Mouse (Mus musculus) c-Kit-negative CD71-positive TER-119-positive erythroid progenitor cells, embryonic 14.5 days (primary cell): Measurements from ENCODE around the gene Pcif1.

ENCODE experiments used
- DNase-seq: peaks from one replicate; pipeline ENCODE4 v3.0.0-alpha.2; 2013; ENCODE audit warnings: low read depth, low spot score

Gene Pcif1

DNA sequence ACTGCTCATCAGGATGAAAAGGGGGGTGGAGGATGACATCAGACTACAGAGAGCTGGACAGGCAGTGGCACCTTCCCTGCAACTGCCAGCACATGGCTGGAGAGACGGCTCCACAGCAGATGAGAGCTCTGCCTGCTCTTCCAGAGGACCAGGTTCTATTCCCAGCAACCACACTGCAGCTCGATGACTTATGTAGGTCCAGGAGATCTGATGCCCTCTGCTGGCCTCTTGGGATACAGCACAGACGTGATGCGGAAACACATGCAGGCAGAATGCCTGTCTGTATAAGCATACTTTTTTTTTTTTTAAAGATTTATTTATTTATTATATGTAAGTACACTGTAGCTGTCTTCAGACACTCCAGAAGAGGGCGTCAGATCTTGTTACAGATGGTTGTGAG, 39.2 kb downstream of the Pcif1 start:
- DNase-seq: peak; percentile 22

GRCm38 (mm10) chr2:164921984-164922383, 42.9 kb downstream of the Pcif1 start:
- DNase-seq: no peak

DNA sequence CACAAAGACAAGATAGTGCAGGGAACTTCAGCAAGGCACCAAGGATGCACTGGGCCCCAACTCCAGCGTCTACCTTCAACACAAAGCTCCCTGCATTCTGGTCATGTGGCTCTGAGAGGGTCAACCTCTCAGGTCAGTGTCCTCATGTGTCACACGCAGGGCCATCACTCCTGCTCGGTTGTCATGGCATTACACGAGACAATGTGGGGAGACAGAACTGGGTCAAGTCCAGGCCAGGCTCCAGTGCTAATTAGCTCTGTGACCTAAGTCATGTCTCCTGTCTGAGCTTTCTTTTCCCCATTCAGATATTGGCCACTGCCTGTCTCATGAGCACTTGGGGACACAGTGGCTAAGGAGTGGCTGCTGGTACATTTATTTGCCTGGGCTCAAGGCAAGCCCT, 44.2 kb downstream of the Pcif1 start:
- DNase-seq: no peak

DNA sequence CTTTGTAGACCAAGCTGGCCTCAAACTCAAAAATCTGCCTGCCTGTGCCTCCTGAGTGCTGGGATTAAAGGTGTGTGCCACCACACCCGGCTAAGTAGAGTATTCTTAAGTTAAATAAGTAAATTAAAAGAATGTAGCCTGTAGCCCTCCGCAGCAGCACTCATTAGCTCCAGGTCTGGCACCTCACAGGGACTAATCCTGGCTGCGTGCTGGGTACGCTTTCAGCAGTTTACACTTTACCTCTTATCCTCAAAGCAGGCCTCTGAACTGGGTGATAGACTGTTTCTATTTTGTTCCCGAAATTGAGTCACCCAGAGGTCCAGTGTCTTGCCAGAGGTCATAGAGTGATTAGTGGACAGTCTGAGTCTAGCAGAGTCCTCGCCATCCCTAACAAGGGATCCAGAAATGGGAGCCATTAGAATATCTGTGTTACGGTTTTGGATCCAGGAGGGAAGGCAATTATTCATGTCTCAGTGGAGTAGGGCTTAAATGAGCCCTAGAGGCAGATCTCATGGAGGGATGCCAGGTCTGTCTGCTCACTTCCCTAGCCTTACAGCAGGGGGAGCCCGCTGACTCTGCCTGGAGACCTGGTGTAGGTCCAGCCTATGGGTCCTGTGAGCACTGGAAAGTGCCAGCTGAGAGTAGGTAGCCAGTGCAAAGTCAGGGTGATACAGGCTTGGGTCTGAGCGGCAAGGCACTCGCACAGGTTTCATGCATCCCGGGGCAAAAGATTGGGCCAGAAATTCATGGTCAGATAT, 45.2 kb downstream of the Pcif1 start:
- DNase-seq: no peak

- DNase-seq: no peak
These were observed 51.8 kb downstream of the Pcif1 start for GRCm38 (mm10) chr2:164930706-164931581.

DNA sequence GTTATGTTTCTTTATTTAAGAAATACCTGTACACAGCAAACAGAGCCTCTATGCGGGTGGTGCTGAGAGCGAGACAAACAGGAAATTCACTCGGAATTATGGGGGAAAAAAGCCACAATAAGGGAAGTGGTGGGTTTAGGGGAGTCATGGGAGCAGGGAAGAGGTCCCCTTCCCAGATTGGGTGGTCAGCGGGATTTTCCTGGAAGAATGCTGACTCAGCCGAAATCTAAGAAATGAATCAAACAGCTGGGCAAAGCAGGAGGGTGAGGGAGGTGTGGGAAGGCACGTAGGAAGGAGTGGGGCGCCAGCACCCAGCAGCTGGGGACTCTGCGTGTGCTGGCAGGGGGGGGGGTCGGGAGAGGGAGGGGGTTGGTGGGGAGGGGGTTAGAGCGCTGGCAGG, 54.4 kb downstream of the Pcif1 start:
- no peak for DNase-seq

DNA sequence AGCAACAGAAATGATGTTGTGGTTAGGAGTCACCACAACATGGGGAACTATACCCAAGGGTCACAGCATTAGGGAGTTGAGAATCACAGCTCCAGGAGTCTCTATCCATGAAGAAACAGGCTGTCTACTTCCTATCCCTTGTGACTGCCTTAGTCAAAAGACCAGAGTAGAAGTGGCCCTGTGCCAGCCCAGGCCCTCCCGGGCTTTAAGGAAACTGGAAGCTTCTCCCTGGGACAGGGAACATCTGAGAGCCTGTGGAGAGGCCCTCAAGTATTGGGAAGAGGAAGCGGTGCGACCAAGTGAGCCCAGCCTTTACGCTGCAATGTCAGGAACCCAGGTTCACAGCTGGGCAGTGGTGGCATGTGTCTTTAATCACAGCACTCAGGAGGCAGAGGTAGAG, 56.9 kb downstream of the Pcif1 start:
- DNase-seq: no peak

DNA sequence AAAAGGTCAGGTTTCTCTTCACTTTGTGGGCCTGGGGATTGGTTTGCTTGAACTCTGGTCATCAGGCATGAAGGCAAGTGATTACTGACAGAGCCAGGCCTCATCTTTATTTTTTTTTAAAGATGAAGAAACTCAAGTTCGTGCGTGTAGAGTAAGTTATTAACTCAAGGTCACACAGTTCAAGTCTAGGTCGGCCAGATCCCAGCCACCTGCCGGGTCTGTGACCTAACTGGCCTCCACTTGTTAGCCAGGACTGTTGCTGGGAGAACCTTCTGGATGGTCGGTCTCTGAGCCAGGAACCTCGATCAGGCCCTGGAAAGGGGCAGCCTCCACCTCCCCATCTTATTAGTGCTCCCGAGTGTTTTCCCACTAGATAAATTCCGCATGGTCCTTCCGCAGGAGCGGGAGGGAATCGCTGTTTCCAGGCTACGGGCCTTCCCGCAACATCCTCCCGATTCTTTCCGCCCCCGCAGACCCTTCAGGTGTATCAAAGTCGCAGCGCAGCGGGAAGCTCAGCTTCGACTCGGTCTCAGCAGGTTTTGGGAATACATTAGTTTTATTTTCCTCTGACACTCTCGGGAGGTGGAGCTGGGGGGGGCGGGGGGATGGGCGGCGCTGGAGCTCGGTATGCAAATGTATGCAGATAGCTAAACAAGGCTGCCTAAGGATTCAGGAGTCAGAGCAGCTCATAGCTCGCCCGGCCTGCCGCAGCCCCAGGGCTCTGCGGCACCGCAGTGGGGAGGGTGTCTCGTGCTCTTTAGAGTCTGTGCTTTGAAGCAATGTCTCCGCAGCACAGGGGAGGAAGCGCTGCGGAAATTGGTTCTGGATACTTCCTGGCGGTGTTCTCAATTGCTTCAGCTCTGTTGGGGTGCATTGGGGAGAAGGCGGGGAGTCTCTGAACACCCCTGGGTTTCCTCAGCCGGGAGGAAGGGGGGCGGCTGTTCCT, 59.3 kb downstream of the Pcif1 start:
- DNase-seq: no peak

- no peak for DNase-seq
These were observed 60.0 kb downstream of the Pcif1 start for GRCm38 (mm10) chr2:164939106-164939505.

DNA sequence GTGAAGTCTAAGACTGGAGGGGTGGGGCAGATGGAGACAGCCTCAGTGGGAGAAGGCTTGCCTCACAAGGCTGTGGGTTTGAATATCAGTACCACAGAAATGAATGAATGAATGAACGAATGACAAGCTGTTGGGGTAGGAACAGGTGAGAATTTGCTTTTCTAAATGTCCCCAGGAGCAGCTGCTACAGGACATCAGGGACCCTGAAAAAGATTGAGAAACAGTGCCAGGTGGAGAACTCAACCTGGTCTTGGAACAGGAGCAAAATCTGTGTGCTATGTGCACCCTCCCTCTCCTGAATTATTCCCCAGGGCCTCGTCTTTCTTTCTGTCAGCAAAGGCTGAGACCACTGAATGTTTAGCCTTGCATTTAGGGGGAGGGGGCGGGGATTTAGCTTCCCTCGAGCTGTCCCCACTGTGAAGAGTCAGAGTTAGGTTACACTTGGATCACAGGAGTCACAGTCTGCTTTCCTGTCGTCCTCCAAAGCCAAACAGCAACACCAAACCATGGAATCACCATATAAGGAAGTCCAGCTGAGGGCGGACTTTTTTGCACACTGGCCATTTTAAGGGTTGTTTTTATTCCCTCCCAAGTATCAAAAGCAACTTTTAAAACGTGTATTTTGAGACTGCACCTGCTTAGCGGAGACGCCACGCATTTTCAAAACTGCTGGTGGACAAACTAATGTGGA, 61.2 kb downstream of the Pcif1 start, which contains the start of gene Mmp9:
Gene Mmp9, plus strand, starts transcription at position 641 of the 691 bp plus-strand sequence.
- no peak for DNase-seq

DNA sequence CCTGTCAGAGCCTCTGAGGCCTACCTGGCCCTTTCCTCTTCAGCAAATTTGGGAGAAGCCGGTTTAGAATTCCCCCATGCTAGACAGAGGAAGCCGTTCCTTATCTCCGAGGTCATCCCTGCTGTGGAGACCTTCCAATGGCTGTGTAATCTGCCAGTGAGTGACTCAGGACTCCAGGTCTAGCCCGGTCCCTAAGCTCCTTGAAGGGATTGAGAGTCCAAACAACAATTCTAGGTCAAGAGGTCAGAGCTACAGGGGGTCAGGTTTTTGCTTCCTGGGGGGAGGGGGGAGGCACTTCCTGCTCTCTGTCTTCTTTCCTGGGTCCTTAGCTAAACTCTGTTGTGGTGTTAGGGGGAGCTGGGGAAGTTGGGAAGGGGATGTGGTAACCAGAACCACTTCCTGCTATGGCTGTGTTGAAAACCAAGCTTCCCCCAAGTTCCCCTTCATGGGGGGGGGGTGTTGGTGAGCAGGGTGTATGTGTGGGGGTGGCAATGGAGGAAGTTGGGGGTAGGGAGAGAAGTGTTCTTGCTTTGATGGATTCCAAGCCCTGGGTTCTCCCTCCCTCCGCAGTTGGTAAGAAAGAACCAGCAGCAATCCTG, 63.7 kb downstream of the Pcif1 start:
- DNase-seq: no peak
